Mouse (Mus musculus) intestine, embryonic 14.5 days (tissue): ENCODE measurements around the gene Msx3. TPM values are rescaled to one million over a fixed set of nuclear protein-coding genes. Genes with fewer than 3 reads are reported as not detected.

ENCODE experiments used
- ATAC-seq: fragments of 200-750 bp; cut with Nextera tagmentation; replicated peaks from 2 replicates; pipeline ENCODE4 v1.8.0; 2017; ENCODE audit warnings: low read depth, moderate number of reproducible peaks, moderate TSS enrichment, moderate library complexity; ENCODE audit not compliant: low FRiP score, low TSS enrichment
- DNase-seq: peaks from one replicate; pipeline ENCODE4 v3.0.0-alpha.2; 2018; ENCODE audit warnings: low spot score
- H3K27ac ChIP-seq: fragments of 300-500 bp; sonication (generic); 2 replicates; pipeline ENCODE4 v1.5.1; 2014; ENCODE audit warnings: low read depth, mild to moderate bottlenecking, control low read depth
- H3K27me3 ChIP-seq: fragments of 300-500 bp; sonication (generic); replicated peaks from 2 replicates; pipeline ENCODE4 v1.6.1; 2014; ENCODE audit warnings: low read length, control low read depth; ENCODE audit not compliant: control insufficient read depth, insufficient read depth
- H3K36me3 ChIP-seq: fragments of 300-500 bp; sonication (generic); 2 replicates; pipeline ENCODE4 v1.6.1; 2014; ENCODE audit warnings: low read length, control low read depth; ENCODE audit not compliant: control insufficient read depth, insufficient read depth
- H3K4me1 ChIP-seq: fragments of 300-500 bp; sonication (generic); replicated peaks from 2 replicates; pipeline ENCODE4 v1.6.1; 2014; ENCODE audit warnings: low read length, control low read depth, mixed read lengths; ENCODE audit not compliant: control insufficient read depth, insufficient read depth
- H3K4me2 ChIP-seq: fragments of 300-500 bp; sonication (generic); 2 replicates; pipeline ENCODE4 v1.6.1; 2014; ENCODE audit warnings: low read length
- H3K4me3 ChIP-seq: fragments of 300-500 bp; sonication (generic); 2 replicates; pipeline ENCODE4 v1.5.1; 2014; ENCODE audit warnings: low read depth, low read length, control low read depth, mixed read lengths
- H3K9ac ChIP-seq: fragments of 300-500 bp; sonication (generic); 2 replicates; pipeline ENCODE4 v1.6.1; 2014; ENCODE audit warnings: mild to moderate bottlenecking, low read length
- H3K9me3 ChIP-seq: fragments of 300-500 bp; sonication (generic); 2 replicates; pipeline ENCODE4 v1.6.1; 2016; ENCODE audit warnings: low read length, control low read depth; ENCODE audit not compliant: control insufficient read depth
- WGBS: fragments of 180-500 bp; shearing (Covaris S2); extraction: QIAGEN DNeasy Blood & Tissue Kit; methylation state at CpG from one replicate; pipeline ENCODE4 v1.1.7; 2014; 5-methylcytosine and 5-hydroxymethylcytosine counted together
- polyA plus RNA-seq: library from polyadenylated mRNA; unstranded; fragments of >200 nt; fragmentation: Nextera tagmentation; extraction: Ambion mirVana; gene quantifications from 2 replicates; pipeline ENCODE4 v1.2.1, GENCODE M21; 2014

Gene Msx3
- not detected in 2 replicates for polyA plus RNA-seq

DNA sequence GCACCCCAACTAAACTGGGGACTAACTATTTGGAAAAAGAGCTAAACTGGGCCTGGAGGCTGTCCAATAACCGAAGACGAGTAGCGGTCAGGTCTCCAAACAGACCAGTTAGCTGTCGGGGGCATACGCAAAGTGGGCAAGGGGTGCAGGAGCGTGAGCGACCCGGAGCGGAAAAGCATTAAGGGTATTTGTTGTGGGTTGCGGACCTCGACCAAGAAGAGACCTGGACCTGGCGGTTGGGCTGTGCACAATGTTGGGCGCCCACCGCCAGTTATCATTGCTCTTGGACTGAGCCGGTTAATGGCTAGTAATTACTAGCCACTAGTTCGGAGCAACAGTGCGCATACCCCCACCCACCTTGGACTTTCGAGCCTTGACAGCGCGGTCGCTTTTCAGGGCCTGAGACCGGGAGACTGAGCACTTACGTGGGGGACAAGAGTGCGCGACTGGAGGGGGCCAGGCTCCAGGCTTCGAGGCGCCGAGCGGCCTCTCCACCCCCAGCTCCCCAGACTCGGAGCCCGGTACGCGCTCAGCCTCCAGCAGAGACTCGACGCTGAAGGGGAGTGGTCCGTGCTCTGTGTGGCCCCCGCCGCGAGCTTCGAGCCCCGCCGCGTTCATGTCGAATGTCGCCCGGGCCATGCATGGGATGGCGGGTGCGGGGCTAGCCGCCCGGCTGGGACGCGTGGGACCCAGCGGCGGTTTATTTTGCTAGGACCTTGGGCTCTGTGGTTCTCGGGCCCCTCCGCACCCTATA lies at the start of gene Msx3:
Msx3 (minus strand) TSS at position 729 of the 754 bp plus-strand sequence.
- Histone ChIP-seq H3K27me3 (peaks cover 90% of the 10 kb centered on the region), H3K36me3 (no peaks in the 10 kb centered on the region), H3K4me1 (peaks cover 5% of the 10 kb centered on the region; the same call in 1 of the 2 replicates), H3K4me2 (peak within 1 kb of the TSS; percentile 56), H3K9me3 (no peaks in the 10 kb centered on the region), H3K27ac (no peak within 1 kb of the TSS), H3K4me3 (peak within 1 kb of the TSS; percentile 37), H3K9ac (no peak within 1 kb of the TSS)
- WGBS: 1% methylated on average over 56 of the region's 56 CpGs
- DNase-seq: peak; percentile 71
- peak; percentile 41; the same call in 1 of the 2 replicates for ATAC-seq

DNA sequence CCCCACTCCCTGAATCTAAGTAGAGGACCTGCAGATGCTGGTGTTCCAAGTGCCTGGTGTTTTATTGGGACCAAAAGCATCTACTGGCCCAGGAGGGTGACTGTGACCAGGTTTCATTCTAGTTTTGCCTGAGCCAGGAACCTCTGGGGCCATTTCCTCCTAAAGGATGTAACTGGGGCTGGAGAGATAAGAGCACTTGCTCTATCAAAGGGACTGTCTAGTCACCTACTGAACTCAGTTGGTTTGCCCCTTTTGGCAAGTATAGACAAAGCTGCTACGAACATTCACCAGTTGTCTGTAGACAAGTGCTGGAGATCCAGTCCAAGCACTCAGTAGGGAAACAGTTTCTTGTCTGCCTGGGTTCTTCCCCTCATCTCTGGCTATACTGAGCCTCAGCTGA lies 49.6 kb upstream of the Msx3 start:
- H3K4me1 ChIP-seq: peaks cover 9% of the 10 kb centered on the region; the same call in 1 of the 2 replicates
- ATAC-seq (no peak), DNase-seq (no peak)
- no peak overlapping the region for H3K4me2 ChIP-seq
- H3K27me3 ChIP-seq: no peaks in the 10 kb centered on the region
- H3K9ac ChIP-seq: no peak overlapping the region
- no peaks in the 10 kb centered on the region for H3K36me3 ChIP-seq
- H3K9me3 ChIP-seq: no peaks in the 10 kb centered on the region
- no peak overlapping the region for H3K27ac ChIP-seq
- 96% methylated on average over 1 of the region's 1 CpGs for WGBS
- no peak overlapping the region for H3K4me3 ChIP-seq

DNA sequence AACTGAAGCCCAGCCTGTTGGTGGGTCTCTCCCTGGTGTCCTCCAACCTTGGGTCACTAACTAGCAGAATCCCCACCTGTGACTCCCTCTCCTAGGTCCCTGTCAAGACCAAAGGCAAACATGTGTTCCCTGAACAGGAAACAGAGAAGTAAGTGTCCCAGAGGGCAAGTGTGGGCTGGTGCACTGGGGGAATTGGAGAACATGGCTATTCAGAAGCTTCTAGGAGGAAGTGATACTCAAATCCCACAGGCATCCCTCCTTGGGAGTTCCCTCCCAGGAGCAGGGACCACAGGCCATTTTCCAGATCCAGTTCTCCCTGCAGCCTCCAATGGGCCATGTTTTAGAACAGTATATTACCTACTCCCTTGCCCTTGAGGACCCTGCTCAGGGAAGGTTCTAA lies 47.2 kb upstream of the Msx3 start:
- no peak overlapping the region for H3K27ac ChIP-seq

DNA sequence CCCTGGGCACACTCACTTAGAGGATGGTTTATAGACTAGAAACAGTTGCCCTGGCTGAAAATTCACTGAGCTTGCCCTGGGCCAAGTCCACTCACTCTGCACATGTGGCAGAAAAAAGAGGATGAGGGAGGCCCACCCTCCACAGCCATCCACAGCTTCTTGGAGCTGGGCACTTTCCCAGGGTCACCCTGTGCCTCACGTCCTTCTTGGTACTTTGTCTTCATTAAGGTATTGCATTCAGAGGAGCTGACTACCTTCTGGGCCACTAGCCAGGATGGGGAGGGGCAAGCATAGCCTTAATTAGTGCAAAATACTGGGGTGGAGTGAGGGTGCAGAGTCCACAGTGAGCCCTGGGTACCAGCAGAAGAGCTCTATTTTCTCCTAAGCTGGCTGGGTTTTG lies 46.7 kb upstream of the Msx3 start:
- DNase-seq (no peak), ATAC-seq (0 out of 2 replicates have a peak, but pooled peaks have one; percentile 24)
- Histone ChIP-seq H3K4me1 (peaks cover 4% of the 10 kb centered on the region; the same call in 1 of the 2 replicates), H3K4me3 (no peak overlapping the region), H3K27ac (no peak overlapping the region), H3K9me3 (no peaks in the 10 kb centered on the region), H3K27me3 (no peaks in the 10 kb centered on the region), H3K4me2 (no peak overlapping the region), H3K36me3 (no peaks in the 10 kb centered on the region), H3K9ac (no peak overlapping the region)
- WGBS: 58% methylated on average over 1 of the region's 1 CpGs

More for the DNA sequence above, 47.2 kb upstream of the Msx3 start:
- H3K27me3 ChIP-seq: no peaks in the 10 kb centered on the region
- no peaks in the 10 kb centered on the region for H3K9me3 ChIP-seq
- H3K9ac ChIP-seq: no peak overlapping the region
- no peaks in the 10 kb centered on the region for H3K36me3 ChIP-seq
- no peak overlapping the region for H3K4me3 ChIP-seq
- H3K4me2 ChIP-seq: no peak overlapping the region
- no peak for DNase-seq
- H3K4me1 ChIP-seq: peaks cover 4% of the 10 kb centered on the region; the same call in 1 of the 2 replicates
- no peak for ATAC-seq

DNA sequence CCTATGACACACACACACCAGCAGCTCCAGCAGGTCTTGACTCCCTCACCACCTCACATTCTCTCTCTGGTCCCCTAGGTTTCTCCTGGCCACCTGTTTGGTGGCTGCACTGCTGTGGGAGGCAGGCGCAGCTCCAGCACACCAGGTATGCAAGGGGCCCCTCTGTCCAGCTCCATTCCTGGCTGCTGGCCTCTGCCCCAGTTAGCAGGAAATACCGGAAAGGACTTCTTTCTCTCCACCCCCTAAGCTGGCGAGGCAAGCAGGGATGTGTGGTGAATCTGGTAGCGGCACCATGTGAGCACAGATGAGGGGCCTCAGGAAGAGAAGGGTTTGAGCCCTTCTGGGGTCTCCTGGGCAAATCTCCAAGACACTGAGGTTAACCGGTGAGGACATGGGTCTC lies 46.1 kb upstream of the Msx3 start:
- Histone ChIP-seq H3K27ac (no peak overlapping the region), H3K4me1 (peaks cover 4% of the 10 kb centered on the region; the same call in 1 of the 2 replicates), H3K9me3 (no peaks in the 10 kb centered on the region), H3K4me3 (no peak overlapping the region), H3K4me2 (no peak overlapping the region), H3K27me3 (no peaks in the 10 kb centered on the region), H3K9ac (no peak overlapping the region), H3K36me3 (no peaks in the 10 kb centered on the region)
- no peak for DNase-seq
- no peak for ATAC-seq
- 43% methylated on average over 5 of the region's 5 CpGs for WGBS

DNA sequence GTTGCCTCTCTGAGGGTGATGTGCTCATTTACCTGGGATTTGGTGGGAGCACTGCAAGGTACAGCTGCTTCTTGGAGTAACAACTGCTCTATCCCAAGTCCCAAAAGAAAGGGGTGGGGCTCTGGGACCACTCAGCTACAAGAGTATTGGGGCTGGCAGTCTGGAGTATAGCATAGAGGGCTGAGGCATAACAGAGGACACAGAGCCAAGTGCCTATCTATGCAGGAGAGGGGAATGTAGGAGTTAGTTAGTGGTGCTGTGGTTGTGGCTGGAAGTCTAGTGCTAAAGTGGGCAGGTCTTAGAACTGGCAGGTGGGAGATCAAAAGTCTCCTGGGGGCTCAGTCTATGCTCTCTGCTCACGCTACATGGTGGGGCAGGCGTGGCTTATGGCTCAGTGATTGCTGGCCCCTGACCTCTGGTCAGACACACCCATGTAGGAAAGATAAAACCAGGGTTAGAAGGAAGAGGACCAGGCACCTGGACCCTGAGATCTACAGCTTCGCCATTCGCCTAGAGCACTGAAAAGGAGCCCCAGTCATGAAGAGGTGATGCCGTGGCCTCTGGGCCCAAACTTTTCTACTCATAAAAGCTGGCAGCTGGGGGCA lies 44.1 kb upstream of the Msx3 start, which contains the start of gene Prap1:
Prap1 (plus strand) TSS at position 472 of the 605 bp plus-strand sequence.
- Histone ChIP-seq H3K4me1 (peaks cover 4% of the 10 kb centered on the region; the same call in 1 of the 2 replicates), H3K27ac (no peak within 1 kb of the TSS), H3K9ac (no peak within 1 kb of the TSS), H3K9me3 (no peaks in the 10 kb centered on the region), H3K4me3 (no peak within 1 kb of the TSS), H3K4me2 (no peak within 1 kb of the TSS), H3K27me3 (no peaks in the 10 kb centered on the region), H3K36me3 (no peaks in the 10 kb centered on the region)
- WGBS: 64% methylated on average over 5 of the region's 5 CpGs
- DNase-seq (no peak), ATAC-seq (peak; percentile 51)

DNA sequence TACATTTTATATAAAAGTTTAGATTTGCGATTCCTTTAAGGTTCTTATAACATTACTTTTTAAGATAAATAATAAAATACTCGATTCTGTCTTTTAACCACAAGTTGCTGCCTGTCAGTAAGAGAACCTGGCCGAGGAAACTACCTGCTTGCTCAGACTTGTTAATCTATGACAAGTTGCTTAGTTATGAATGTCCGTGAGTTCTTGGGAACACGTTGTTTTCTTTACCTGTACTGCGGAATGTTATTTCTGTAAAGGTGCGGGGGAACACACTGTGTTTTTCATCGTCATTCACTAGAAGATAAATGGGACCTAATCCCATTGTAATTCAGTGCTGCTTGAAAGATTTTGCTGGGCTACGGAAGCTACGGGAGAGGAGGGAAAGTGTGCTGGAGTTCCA lies 41.7 kb upstream of the Msx3 start:
- no peaks in the 10 kb centered on the region for H3K36me3 ChIP-seq
- 78% methylated on average over 10 of the region's 10 CpGs for WGBS
- no peak overlapping the region for H3K4me3 ChIP-seq
- no peak overlapping the region for H3K4me2 ChIP-seq
- H3K9me3 ChIP-seq: no peaks in the 10 kb centered on the region
- no peak overlapping the region for H3K27ac ChIP-seq
- H3K9ac ChIP-seq: no peak overlapping the region
- ATAC-seq: no peak
- H3K27me3 ChIP-seq: no peaks in the 10 kb centered on the region
- DNase-seq: no peak
- H3K4me1 ChIP-seq: peaks cover 4% of the 10 kb centered on the region; the same call in 1 of the 2 replicates

DNA sequence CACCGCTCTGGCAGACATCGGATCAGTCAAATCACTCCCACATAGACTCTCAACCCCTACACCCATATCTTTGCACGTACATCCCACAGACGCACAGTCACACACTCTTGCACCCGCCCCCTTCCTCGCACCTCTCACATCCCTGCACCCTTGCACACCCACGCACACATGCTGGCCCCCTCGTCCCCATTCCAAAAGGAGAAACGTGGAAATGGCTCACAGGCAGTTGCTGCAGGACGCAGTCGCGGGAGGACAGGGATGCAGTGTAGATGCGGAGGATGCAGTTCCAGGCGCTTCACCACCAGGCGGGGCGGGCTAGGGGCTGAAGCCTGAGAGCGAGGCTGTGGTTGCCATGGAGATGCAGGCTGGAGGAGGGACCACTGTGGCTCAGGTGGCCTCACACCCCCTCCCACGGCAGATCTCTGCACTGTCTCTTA lies 33.4 kb upstream of the Msx3 start, which contains the start of gene Caly:
Caly (minus strand) TSS at position 307 of the 437 bp plus-strand sequence.
- peaks cover 3% of the 10 kb centered on the region; the same call in 1 of the 2 replicates for H3K4me1 ChIP-seq
- no peak within 1 kb of the TSS for H3K4me3 ChIP-seq
- H3K27ac ChIP-seq: no peak within 1 kb of the TSS
- DNase-seq (peak; percentile 70), ATAC-seq (peak; percentile 23; the same call in 1 of the 2 replicates)
- no peak within 1 kb of the TSS for H3K4me2 ChIP-seq
- H3K9me3 ChIP-seq: no peaks in the 10 kb centered on the region
- H3K36me3 ChIP-seq: no peaks in the 10 kb centered on the region
- peaks cover 38% of the 10 kb centered on the region for H3K27me3 ChIP-seq
- H3K9ac ChIP-seq: no peak within 1 kb of the TSS
- 6% methylated on average over 18 of the region's 18 CpGs for WGBS
